Mouse (Mus musculus): ENCODE results near the gene Ntf3.

Gene Ntf3

DNA sequence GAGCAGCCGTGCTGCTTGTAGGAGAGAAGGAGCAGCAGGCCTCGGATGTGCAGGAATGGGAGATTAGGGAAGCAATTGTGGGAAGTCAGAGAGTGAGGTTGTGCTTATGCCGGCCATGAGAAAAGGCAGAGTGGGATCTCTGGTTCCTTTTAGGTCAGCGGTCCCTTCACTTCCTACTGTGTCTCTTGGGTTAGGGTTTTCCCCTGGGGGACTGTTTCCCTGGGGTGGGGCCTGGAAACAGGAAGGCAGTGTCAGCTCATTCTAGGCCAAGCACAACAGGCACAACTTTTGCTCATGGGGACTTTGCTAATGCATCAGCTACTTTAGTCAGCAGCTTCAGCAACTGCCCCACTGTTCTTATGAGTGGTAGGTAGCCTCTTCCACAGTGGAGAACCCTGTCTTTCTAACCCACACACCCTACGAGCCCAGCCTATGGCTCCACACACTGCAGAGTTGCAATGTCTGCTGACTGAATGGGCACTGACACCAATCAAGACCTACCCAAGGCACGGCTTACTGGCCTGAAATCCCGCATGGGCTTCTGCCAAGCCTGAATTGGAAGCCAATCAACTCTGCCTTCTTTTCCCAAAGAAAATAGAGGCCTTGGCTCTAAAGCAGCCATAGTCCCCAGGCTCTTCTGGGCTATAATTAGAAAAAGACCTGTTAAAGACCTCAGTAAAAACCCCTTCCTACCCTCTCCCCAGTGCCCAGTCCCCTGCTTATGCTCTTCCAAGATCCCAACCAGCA, 60.5 kb downstream of the Ntf3 start:
- no peak for DNase-seq (ENCODE audit: low read depth, low spot score)

DNA sequence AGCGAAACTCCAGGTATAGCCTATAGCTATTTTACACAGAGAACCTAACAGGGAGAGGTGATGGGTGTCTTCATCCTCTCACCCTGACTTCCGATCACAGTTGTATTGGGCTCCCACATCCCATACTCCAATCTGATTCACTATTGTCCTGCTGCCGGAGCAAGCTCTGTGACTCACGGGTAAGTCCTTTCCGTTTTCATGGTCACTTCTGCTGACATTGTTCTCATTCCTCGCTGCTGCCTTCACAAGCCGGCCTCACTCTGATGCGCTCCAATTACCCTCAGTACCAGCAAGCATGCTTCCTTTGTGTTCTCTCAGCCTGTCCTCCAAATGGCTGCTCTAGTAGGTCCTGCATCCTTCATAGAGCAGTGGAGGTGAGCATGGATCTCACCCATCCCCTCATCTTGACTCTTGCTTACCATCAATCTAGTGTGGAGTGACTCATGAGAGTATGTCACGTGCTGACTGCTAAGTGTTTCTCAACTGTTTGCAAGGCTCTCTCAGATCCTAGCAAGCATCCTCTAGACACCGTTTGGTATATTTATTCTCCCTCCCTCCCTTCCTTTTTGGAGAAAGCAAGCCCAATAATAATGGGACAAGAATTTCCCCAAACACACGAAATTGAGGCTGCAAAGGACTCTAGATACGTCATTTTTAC, 61.5 kb downstream of the Ntf3 start:
- no peak for DNase-seq (ENCODE audit: low read depth, low spot score)

DNA sequence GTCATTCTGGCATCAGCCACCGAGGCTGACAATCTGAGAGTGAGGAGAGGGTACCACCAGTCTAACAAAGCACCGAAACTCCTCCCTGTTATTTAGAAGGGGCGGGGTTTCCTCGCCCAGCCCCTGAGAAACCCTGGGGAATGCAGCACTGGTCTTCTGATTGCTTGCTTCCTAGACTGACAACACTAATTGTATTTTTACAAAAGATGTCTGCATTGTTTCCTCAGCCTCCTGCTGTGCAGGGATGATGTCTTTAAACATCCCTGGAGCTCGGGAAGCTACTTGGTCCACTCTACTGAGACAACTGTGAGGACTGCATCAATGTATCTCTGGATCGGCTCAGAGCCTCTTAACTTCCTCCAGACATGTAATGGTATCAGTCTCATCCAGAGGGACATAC, 64.1 kb downstream of the Ntf3 start:
- no peak for DNase-seq (ENCODE audit: low read depth, low spot score)

DNA sequence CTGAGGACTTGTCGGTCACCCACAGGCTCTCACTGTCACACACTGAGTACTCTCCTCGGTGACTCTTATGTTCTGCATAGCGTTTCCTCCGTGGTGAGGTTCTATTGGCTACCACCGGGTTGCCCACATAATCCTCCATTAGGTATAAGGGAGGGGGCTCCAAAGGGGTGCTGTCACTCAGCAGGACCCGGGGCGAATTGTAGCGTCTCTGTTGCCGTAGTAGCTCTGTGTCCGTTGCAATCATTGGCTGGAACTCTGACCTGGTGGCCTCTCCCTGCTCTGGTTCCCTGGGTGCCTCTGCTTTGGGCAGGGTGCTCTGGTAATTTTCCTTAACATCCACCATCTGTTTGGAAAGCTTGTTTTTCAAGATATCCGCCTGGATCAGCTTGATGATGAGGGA, 64.7 kb downstream of the Ntf3 start:
- DNase-seq (ENCODE audit: low read depth, low spot score): no peak

DNA sequence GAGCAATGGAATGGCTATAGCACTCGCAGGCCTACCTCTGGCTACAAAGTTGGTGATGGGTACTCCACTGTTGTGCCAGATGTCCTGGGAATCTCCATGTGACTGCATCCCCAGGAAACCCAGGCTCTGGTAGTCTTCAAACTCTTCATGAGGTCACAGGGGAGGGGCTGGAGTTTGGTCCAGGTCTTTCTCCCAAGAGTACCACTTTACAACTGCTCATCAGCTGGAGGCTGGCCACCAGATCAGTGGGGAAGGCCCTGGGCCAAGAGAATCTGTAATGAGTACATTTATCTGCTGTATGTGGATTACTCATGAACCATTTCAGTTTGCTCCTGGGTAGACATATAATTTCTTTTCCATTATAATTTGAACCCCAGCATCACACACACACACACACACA, 66.1 kb downstream of the Ntf3 start:
- no peak for DNase-seq (ENCODE audit: low read depth, low spot score)

DNA sequence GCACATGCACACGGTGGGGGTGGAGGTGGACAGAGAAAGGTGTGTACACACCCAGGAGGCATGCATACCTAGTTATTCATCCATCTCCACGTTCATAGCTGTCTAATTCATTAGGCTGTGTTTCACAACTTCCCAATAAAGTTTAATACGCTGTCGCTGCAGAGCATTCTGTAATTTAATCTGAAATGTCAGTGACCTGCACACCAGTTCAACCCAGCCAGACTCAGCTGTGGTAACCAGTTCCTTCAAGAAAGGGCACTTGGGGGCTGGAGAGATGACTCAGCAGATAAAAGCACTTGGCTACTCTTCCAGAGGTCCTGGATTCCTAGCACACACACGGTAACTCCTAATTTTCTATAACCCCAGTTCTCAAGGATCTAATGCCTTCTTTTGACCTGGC, 69.2 kb downstream of the Ntf3 start:
- DNase-seq (ENCODE audit: low read depth, low spot score): no peak

DNA sequence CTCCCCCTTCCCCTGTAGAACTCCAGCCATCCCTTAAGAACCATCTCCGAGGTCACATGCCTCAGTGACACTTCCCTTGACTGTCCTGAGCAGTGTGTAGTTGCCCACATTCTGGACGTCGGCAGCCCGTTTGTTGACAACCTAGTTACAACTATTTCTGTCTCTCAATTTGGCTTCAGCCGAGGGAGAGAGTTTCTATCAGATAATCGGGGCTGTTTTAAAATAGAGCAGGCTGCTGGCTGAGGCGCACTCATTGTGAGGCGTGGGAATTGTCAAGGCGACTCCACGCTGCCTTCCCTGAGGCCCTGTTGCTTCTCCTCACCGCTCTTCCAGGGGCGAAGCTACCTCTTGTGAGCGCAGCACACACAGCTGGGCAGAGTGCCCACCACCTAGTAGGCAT, 70.6 kb downstream of the Ntf3 start:
- no peak for DNase-seq (ENCODE audit: low read depth, low spot score)

DNA sequence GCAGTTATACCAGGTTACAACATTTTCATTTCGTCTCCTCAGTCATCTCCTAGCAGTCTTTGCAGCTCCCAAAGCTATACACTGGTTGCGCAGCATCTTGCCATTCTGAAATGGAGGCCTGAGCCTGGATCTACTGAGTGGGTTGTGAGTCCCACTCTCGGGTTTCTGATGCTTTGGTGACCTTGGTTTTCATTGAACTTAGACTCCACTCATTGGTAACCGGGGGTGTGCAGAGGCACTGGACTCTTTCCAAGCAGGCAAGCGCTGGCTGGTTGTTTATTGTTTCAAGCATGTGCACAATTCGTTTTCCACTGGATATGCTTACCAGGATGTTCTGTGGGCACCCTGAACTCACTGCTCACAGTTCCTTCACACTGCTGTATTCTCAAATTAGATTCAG, 71.7 kb downstream of the Ntf3 start:
- no peak for DNase-seq (ENCODE audit: low read depth, low spot score)

DNA sequence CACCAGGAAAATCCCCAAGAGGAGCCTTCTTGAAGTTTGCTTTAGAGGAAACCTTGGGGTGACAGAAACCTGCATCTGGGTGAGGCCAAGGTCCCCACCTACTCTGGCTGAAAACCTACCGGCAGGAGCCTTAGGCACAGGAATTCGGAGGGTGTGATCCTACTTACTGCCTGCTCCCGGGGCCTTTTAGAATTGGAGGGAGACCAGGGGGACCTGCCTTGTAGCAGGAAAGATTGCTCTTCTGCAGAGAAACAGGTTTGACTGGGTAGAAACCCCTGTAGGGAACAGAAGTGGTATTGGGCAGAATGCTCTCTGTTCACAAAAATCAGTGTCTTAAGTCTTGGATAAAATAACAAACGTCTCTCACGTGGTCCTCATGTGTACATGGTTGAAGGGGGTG, 74.7 kb downstream of the Ntf3 start:
- no peak for DNase-seq (ENCODE audit: low read depth, low spot score)

DNA sequence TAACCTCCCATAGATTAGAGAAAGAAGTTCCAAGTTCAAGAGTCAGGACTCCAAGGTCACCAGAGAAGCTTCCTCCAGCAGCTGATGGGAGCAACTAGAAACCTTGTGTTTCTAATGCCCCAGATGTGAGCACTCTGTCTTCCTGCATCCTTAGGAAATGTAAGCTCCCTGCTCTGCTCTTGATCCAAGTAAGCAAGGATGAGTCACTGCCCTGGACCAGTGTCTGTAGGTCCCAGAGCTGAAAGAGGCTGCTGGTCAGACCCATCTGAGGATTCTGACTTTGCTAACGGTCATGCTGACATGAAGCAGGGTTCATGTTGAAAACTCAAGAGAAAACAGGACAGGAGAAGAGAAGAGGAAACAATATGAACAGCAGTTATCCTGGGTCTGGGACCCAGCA, 76.6 kb downstream of the Ntf3 start:
- DNase-seq (ENCODE audit: low read depth, low spot score): no peak

DNA sequence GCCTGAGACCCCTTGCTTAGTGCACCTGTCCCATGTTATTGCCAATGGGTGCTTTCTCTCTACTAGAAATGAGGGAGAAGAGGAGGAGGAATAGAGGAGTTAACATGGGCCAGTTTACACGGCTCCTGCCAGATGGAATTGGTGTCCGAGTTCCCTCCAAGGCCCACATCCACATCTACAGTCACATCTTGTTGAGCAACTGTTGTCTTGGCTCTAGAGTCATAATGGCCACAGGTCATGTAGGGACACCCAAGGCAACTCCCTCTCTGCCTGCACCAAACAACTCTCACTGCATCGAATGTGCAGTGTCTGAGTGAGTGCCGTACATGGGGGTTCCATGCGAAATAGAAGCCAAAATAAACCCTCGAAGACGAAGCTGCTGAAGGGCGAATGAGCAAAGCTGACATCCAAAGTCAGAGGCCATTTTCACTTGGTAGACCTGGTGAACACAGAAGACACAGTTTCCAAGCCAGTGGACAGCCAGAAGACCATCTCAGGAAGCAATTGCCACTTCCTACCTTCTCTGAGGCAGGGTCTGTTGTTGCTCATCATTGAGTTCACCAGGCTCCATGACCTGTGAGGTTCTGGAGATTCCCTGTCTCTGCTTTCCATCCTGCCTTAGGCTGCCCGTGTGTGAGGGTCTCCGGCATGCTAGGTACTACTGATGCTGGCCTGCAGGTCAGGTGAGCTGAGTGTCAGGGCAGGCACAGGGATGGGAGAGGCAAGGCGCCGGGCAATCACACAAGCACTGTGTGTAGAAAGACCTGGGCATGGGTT, 78.0 kb downstream of the Ntf3 start:
- no peak for DNase-seq (ENCODE audit: low read depth, low spot score)

DNA sequence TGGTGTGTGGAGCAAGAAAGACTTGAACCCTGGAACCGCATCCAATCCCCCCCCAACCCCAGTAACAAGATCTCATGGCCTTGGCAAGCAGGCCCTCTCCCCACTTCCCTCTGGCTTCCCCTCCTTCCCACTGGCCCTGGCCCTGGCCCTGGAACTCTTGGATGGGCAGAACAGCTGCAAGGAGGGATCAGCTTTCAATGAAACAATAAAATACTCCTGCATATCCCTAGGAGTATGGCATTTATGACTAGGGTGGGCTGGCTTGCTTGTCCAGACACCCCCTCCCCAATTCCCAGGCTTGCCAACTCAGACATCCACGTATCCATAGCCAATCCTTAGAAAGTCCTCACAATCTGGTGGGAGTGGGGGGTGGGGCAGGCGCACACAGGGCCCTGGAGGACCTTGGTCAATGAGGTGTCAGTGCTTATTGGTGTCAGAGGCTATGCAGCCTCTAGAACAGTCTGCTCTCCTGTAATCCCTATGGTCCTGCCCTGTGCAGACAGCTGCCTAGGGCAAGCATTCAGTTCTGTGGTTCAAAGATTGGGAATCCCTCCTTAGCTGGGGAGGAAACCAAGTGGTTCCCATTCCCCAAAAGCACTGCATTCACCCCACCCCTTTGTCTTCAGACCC, 80.3 kb downstream of the Ntf3 start:
- DNase-seq (ENCODE audit: low read depth, low spot score): no peak

DNA sequence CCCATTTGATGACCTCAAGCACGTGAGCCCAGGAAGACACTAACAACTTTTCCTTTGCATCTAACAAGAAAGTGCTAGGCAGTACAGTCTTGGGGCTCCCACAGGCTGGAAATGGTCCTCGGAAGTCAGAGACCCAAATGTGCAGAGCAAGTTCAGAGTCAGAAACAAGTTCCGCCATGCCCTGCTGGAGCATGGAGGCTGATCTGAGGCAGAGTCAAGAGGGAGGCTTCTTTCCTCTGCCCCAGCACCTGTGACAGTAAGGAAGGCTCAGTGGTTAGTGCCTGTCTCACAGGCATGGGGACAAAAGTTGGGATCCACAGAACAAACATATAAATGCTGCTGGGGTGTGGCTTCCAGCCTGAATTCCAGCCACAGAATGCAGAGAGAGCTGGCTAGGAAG, 86.2 kb downstream of the Ntf3 start:
- DNase-seq (ENCODE audit: low read depth, low spot score): no peak

DNA sequence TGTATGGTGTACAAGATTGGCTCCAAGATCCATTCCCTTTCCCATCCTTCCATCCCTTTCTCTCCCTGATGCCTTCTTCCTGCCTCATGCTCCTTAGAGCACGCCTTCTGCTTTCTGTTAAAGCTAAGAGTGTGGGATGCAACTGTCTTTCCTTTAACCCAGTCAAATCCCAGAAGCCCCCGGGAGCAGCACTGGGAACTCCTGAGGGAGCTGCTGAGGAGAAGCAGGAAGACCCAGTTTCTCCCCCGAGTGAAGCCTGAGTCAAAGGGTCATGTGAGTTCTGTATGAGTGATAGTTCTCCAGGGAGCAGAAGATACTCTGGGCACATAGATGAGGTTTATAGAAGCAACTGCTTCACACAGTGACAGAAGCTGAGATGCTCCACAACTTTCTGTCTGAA, 109.0 kb downstream of the Ntf3 start:
- no peak for DNase-seq (ENCODE audit: low read depth, low spot score)

DNA sequence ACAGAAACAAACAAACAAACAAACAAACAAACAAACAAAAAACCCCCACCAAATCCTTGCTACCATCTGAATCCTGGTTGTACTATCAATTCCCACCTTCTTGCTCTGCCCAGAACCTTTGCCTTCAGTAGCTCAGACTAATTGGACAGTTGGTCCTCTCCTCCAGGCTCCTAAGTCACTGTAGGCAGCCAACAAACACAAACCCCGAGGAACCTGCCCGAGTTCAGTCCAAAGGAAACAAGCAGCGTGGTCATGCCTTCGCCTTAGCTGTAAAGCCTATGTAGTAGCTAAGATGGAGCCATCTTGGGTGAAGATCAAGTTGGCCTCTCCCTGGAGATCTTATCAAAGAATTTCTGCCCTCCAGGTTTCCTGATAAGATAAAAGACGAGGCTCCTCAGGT, 113.6 kb downstream of the Ntf3 start:
- no peak for DNase-seq (ENCODE audit: low read depth, low spot score)
